11 mouse cellular contexts compared by ENCODE assay signal in genomic region chr7:136219564-136220244, GRCm38 (mm10).
DNase-seq lines count a peak whose midpoint lies in the region; ATAC-seq and TF ChIP-seq lines count a peak whose summit lies in the region.
"Had no signal": no experiment of that assay in that cellular context is flagged by ENCODE, and none has a peak within 500 bp of the region (broad histone marks: within the 10 kb centered on the region; RNA-seq: fewer than 3 reads in every experiment).

No protein-coding gene starts in this region.

- H3K9me3 ChIP-seq in hindbrain, embryonic 12.5 days (replicated peaks), result no peaks in the 10 kb centered on the region
- H3K9me3 ChIP-seq in intestine, embryonic 15.5 days, result no peaks in the 10 kb centered on the region
- H3K9me3 ChIP-seq in midbrain, embryonic 16.5 days (replicated peaks; ENCODE audit: control insufficient read depth, low read length, poor library complexity, severe bottlenecking), result no peaks in the 10 kb centered on the region
- H3K9me3 ChIP-seq: embryonic facial prominence, embryonic 12.5 days had no signal

- no peak overlapping the region for H3K9ac ChIP-seq in hindbrain, embryonic 12.5 days
- no peak overlapping the region for H3K9ac ChIP-seq in intestine, embryonic 15.5 days
- H3K9ac ChIP-seq in midbrain, embryonic 16.5 days (ENCODE audit: low read depth, low read length), result no peak overlapping the region
- H3K9ac ChIP-seq: embryonic facial prominence, embryonic 12.5 days had no signal

- peaks cover 29% of the 10 kb centered on the region for H3K4me1 ChIP-seq in hindbrain, embryonic 12.5 days
- H3K4me1 ChIP-seq in intestine, embryonic 15.5 days (replicated peaks), result peaks cover 3% of the 10 kb centered on the region; the same call in 1 of the 2 replicates
- H3K4me1 ChIP-seq in midbrain, embryonic 16.5 days (ENCODE audit: control insufficient read depth, insufficient read depth, low read length), result peaks cover 22% of the 10 kb centered on the region

- 45% methylated on average over 14 of the region's 14 CpGs for WGBS in hindbrain, embryonic 12.5 days
- WGBS in intestine, embryonic 15.5 days, result 28% methylated on average over 14 of the region's 14 CpGs
- WGBS in midbrain, embryonic 16.5 days, result 30% methylated on average over 14 of the region's 14 CpGs

- H3K27ac ChIP-seq in layer of hippocampus, adult 2 months, result 0 out of 2 replicates have a peak overlapping the region, but pooled peaks have one; percentile 7
- peak overlapping the region; percentile 84 for H3K27ac ChIP-seq in hindbrain, embryonic 12.5 days
- 0 out of 2 replicates have a peak overlapping the region, but pooled peaks have one; percentile 64 for H3K27ac ChIP-seq in intestine, embryonic 15.5 days
- peak overlapping the region; percentile 71 for H3K27ac ChIP-seq in midbrain, embryonic 16.5 days (ENCODE audit: low read length)

- no peak for DNase-seq in layer of hippocampus, adult 2 months (ENCODE audit: low spot score in 2 of 2)
- DNase-seq in layer of hippocampus, postnatal 36 days, result no peak
- no peak for DNase-seq in adrenal gland, adult 2 months
- DNase-seq: adrenal gland, adult 8-10 months; layer of hippocampus, adult 9-11 months had no signal

- ATAC-seq in hindbrain, embryonic 12.5 days (ENCODE audit: low FRiP score), result no peak
- ATAC-seq in intestine, embryonic 15.5 days, result peak; percentile 91
- 0 out of 2 replicates have a peak, but pooled peaks have one; percentile 33 for ATAC-seq in midbrain, embryonic 16.5 days
- no peak for ATAC-seq in megakaryocyte, adult 5-6 weeks (ENCODE audit: poor library complexity, severe bottlenecking)
- ATAC-seq: lung, postnatal 0 days had no signal

- no peak overlapping the region for H3K4me3 ChIP-seq in layer of hippocampus, adult 2 months
- H3K4me3 ChIP-seq in hindbrain, embryonic 12.5 days, result no peak overlapping the region
- H3K4me3 ChIP-seq in intestine, embryonic 15.5 days (replicated peaks), result no peak overlapping the region
- H3K4me3 ChIP-seq in midbrain, embryonic 16.5 days (ENCODE audit: low read depth, low read length), result no peak overlapping the region
- H3K4me3 ChIP-seq: embryonic facial prominence, embryonic 12.5 days had no signal

- H3K27me3 ChIP-seq in hindbrain, embryonic 12.5 days, result no peaks in the 10 kb centered on the region
- no peaks in the 10 kb centered on the region for H3K27me3 ChIP-seq in intestine, embryonic 15.5 days (replicated peaks)
- no peaks in the 10 kb centered on the region for H3K27me3 ChIP-seq in midbrain, embryonic 16.5 days (ENCODE audit: control insufficient read depth, insufficient read depth, low read depth, low read length)

- no peak for TF ChIP-seq CTCF in layer of hippocampus, adult 2 months (conservative IDR thresholded peaks at IDR 0.05)

- H3K36me3 ChIP-seq in hindbrain, embryonic 12.5 days, result no peaks in the 10 kb centered on the region
- no peaks in the 10 kb centered on the region for H3K36me3 ChIP-seq in intestine, embryonic 15.5 days
- H3K36me3 ChIP-seq in midbrain, embryonic 16.5 days (ENCODE audit: control insufficient read depth, insufficient read depth, low read length), result no peaks in the 10 kb centered on the region
- H3K36me3 ChIP-seq: embryonic facial prominence, embryonic 12.5 days had no signal

- H3K4me2 ChIP-seq in hindbrain, embryonic 12.5 days (replicated peaks), result no peak overlapping the region
- H3K4me2 ChIP-seq in intestine, embryonic 15.5 days (replicated peaks), result peak overlapping the region; percentile 17; the same call in 1 of the 2 replicates
- H3K4me2 ChIP-seq in midbrain, embryonic 16.5 days (ENCODE audit: low read length), result no peak overlapping the region
- H3K4me2 ChIP-seq: embryonic facial prominence, embryonic 12.5 days had no signal

Comparison
In these comparisons a context has a peak if more than half of its experiments do, and no peak if none do; other contexts are left out.
1. H3K27ac ChIP-seq: peak in every context shown above with its lines; median percentile 84 in hindbrain, embryonic 12.5 days; 71 in midbrain, embryonic 16.5 days; 64 in intestine, embryonic 15.5 days; 7 in layer of hippocampus, adult 2 months.
2. ATAC-seq: peak in intestine, embryonic 15.5 days (single experiment) and midbrain, embryonic 16.5 days (single experiment); none in hindbrain, embryonic 12.5 days (single experiment) and megakaryocyte, adult 5-6 weeks (single experiment).